Mouse (Mus musculus) megakaryocyte progenitor cell, adult 5-6 weeks (primary cell): Measurements from ENCODE around the gene Rflna. TPM values are rescaled to one million over a fixed set of nuclear protein-coding genes. Genes with fewer than 3 reads are reported as not detected.

ENCODE experiments used
- ATAC-seq: replicated peaks from 2 replicates; pipeline ENCODE4 v1.8.0; 2016; ENCODE audit warnings: mild to moderate bottlenecking, moderate TSS enrichment, inconsistent platforms; ENCODE audit not compliant: poor library complexity
- total RNA-seq, 2 experiments: library from RNA; stranded (forward) in 1 of 2; stranded (reverse) in 1 of 2; fragments of 157-497, 149-512 nt in 1 of 2; fragments of 200-1000 nt in 1 of 2; gene quantifications; 2 replicates each; pipeline versions ENCODE4 v1.2.3 to v1.2.4; 2015 to 2017

Rflna gene
- total RNA-seq, 2 experiments from 2014 or later = not detected

DNA sequence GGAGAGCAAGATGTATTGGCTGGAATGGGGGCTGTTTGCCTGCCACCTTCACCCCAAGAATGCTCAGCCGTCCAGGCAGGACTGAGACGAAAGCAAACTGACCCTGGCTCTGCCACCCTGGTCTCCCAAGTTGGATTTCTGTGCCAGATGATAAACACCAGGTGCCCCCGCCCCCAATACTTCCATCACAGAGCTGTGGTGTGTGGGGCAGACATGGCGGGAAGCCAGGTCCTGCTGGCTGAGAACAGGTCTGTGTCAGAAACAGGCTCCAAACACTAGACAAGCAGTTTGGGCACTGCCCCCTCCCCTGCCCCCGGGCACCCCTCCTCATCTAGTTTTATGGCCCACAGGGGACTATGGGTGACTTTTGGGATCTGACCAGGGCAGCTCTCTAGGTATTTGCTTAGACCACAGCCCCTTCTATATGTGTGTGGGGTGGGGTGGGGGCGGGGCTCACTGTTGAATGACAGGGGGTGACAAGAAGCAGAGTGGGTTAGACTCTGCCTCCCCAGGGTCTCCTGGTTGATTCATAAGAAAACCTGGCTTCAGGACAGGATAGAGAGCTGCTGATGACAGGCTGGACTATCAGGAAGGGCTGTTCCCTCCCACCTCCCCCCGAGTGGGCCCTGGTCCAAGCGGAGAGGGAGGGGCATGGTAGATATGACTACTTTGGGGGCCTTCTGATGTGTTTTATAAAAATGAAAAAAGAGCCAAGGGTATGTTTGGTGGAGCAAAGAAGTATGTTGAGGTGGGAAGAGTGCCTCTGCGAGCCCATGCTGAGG lies 3.0 kb downstream of the Rflna start:
- ATAC-seq = no peak

DNA sequence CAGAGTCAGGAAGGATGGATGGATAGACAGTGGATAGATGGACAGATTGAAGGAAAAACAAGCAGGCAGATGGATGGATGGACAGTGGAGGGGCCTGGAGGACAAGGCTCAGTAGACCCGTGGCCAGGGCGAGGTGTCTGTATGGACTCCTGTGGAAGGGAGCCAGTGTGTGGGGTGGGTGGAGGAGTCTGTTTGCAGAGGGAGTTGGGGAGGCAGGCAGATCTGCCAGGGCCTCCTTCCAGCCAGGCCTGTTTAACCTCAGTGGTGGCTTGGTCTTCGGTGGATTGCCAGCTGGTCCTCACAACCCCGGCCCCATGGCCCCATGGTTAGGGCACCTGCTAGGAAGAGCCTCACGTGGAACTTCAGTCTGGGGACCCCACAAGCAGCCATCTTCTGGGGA lies 3.9 kb downstream of the Rflna start:
- no peak for ATAC-seq

DNA sequence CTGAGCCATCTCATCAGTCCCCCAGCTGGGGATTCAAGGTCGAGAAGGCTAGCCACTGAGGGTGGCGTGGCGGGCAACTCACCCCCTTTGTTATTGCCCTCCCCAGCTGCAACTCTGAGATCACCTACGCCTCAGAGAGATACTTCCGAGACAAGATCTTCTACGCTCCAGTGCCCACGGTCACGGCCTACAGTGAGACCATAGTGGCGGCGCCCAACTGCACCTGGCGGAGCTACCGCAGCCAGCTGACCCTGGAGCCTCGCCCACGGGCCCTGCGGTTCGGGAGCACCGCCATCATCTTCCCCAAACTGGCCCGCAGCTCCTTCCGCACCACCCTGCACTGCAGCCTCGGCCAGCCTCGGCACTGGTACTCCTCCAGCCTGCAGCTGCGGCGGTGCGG lies 8.1 kb downstream of the Rflna start:
- ATAC-seq = no peak

DNA sequence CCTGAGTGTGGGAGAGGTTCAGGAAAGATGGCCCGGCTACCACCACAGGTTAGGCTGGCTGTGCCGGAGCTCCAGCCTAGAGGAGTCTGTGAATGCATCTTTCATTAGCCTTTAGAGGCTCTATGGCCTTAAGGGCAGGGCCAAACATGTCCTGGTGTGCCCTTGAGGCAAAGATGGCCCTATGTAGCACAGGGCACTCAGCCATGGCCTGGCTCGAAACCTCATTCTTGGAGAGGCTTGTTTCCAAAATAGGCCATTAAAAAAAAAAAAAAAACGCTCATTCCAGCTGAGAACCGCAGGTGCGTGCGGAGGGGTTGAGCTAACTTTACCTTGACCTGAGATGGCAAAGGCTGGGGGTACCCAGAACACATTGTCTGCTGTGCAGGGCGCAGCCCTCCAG lies 8.6 kb downstream of the Rflna start:
- no peak for ATAC-seq

DNA sequence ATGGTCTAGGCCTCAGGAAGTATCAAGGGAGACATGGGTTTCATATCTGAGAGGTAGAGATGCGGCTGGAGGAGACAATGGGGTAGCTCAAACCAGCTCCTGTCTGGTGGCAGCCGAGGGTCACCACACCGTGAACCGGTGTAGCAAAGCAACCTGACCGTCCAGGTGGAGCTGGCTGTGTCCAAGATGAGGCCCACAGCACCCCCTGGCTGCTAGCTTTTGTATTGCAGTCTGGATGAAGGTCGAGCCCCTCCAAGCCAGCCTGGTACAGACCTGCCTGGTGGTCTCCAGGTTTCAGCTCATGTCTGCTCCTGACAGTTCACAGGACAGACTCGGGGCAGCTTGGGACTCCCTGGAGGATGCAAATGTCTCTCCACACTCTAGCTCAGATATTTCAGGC lies 11.5 kb downstream of the Rflna start:
- ATAC-seq = peak; percentile 62

DNA sequence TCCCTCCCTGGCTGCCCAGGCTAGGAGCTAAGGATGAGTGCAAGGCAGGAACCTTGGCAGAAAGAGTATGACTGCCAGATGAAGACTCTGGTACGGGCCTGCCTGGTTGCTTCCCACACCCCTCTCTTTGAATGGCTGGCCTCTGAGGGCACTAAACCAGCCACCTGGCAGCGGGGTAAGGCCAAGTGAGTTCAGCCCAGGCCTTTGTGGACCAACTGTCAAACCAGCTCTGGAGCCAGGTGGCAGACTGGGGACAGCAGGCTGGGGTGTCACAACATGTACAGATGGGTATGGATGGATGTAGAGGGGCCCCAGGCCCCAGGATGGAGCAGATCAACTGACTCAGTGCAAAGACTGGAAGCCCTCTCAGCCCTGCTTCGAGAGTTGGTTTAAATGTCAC lies 12.0 kb downstream of the Rflna start:
- ATAC-seq = no peak

DNA sequence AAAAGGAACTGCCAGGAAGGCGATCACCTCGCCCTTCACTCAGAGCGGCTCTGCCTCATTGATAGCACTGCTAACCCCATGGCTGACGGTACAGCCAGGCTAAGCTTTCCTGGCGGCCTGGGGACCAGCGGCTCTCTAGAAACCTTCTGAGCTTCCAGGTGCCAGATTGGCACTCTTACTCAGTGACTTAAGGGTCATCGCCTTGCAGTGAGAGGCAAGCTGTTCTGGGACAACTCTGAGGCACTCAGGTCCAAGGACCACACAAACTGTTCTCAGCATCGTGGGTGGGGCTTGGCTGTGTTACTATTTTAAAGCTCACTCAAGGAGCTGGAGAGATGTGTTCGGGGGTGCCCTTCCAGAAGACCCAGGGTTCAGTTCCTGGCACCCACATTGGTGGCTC lies 12.6 kb downstream of the Rflna start:
- ATAC-seq = no peak

DNA sequence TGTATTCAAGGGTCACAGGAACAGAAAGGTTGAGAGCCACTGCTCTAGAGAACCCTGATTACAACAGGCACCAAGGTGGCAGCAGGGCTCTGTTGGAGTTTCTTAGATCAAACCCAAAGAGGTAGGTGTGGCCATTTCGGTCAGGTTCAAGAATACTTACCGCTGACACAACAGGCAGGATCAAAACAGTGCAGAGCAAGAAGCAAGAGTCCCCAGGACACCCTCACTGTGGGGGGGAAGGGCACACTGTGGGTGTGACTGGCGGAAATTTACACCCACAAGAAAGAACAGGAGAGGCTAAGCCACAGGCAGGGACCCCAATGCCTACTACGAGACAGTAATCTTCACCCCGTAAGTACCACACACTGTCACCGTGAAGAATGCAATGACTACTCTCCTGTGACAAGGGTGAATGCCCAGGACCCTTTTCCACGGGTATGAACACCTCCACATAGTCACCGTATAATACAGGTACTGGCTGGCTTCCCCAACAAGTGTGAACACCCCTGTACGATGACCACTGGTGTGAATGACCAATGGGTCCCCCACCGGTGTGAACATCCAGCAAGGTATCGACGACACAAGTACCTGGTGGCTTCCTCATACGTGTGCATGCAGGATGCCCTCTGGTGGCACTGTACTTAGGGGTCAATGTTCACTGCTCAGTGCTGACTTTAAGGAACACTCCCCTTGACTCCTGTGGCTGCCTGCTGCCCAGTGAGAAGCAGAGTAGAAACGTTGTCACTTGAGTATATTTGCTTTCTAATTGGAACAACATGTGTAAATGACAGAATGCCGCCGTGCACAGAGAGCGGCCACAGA lies 13.6 kb downstream of the Rflna start:
- no peak for ATAC-seq

DNA sequence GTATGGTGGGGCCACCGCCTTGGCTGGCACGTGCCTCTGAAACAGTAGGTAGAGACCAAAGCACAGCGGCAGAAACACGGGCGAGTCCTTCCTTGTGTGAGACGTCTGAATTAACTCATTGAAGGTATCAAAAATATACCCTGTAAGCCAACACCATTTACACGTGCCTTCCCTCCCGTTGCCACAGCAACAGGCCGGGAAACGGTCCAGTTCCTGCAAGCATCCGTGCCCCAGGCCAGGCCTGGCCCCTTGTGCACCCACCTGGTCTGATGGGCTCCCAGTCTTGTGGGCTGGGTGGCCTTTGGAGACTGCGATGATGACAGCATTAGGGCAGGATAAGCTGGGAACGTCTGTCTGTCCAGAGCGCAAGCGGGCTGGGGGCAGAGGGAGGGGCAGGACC lies 14.3 kb downstream of the Rflna start:
- no peak for ATAC-seq

DNA sequence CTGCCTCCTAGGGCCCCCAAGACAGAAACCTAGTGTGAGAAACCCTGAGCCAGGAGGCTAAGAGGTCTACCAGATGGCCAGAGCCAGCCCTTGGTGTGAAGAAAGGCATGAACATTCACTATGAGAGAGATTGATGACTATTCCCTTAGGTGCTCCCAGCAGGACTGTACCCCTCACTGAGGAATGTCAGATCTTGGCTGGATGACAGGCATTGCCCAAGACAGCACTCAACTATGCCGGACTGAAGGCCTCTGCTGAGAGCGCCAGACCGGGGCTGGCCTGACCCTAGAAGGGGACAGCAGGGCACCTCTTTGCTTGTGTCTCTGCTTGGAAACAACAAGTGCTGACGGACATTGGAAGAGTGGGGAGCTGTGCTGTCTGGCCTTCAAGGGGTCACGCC lies 16.1 kb downstream of the Rflna start:
- no peak for ATAC-seq

DNA sequence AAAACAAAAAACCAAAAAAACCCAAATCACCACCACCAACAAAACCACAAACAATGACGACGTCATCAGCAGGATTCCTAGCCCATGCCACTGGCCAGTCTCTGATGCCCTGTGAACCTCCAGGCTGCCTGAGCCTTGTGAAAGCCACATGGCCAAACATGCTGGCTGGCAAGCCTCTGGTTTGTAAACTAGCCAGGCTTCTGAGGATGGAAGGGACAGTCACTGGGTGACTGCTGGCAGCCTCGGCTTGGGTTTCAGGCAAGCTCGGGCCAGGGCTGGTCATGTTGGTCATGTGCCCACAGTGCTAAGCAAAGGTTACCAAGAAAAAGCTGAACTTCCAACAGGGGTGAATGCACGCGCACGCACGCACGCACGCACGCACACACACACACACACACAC lies 18.3 kb downstream of the Rflna start:
- no peak for ATAC-seq

DNA sequence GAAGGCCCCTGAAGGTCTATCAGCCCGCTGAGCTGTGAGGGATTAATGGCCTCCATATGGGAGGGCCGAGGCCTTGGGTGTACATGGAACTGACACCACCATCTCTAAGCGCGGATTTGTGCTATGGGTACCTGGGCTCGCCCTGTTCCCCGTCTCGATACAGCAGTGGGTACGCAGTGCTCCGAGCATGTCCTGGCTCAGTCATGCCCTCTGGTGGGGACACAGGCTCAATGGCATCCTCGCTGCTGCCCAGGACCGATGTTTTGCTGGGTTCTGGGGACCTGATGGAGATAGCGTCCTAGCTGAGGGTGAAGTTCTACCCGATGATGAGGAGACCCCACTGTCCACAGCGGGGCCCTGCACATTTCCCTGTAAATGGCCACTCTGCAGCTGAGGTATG lies 21.0 kb downstream of the Rflna start:
- peak; percentile 60 for ATAC-seq

DNA sequence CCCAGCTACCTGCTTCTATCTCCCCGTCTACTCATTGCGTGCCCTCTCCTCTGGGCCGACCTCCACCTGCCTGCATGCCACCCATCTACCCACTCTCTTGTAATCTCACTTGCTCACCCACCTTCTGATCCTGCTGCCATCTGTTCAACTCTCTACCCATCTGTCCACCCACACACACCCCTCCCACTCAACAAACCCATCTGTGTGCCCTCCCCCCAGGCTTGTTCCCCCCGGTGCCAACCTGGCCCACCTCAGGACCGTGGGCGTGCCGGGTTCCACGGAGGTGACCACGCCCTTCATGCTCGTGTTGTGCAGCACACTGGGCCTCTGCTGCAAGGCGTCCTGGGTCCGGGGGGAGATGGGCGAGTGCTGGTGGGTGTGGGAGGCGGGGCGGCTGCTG lies 25.4 kb downstream of the Rflna start:
- ATAC-seq = no peak

DNA sequence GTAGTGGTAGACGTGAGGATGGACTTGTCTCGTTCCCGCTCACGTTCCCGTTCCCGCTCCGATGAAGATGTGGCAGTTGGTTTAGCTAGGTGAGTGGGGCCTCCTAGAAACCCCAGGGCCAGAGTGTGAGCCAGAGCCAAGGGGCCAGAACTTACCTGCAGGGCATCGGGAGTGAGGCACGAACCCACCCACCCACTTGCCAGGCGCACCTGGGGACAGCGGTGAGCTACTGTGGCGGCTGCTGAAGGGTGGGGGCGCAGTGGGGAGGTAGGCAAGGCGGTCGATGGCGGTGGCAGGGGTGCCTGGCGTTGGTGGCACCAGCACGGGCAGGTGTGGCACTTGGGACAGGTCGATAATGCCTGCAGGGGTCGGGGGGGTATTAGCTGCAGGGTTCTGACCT lies 25.9 kb downstream of the Rflna start:
- ATAC-seq = no peak

DNA sequence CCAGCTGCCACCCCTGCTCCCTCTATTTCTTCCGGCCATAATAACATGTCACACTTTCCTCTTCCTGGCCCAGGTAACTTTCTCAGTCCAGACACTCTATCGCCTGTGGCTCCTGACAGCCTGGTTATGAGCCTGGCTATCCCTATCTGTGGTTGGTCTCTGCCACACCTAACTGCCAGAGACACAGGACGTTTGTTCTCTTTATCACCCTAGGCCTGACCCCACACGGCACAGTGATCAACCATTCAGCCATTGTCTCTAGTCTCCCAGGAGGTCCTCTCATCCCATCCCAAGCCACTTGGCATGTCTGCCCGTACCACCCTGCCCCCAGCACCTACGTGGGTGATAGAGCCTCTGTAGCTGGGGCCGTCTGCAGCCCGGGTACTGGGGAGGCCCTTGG lies 33.5 kb downstream of the Rflna start:
- ATAC-seq = peak; percentile 68

DNA sequence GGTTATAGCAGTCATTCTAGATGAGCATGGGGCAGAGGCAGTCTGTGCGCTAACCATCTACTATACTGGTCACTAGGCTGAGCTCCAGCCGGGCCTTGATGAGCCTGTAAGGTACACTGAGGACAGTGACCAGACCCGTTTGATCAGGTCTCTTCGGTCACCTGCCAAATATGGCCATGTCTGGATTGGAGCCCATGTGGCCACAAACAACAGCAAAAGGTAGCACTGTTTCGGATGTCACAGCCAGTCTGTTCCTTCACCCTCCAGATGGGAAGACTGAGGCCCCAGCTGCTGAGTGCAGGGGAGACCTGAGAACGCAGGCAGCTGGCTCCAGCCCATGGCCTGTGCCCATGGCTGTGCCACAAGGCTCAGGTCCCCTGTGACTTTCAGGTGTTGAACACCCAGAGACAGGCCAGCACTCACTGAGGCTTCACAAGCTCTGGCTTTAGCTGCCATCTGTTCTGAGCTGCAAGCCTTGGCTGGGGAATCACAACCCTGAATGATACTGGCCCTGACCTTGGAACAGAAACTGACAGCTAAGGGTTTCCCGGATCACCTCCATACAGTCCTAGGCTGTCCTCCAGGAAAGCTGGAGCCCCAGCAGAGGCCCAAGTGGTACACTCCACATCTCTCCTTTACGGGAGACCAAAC lies 36.5 kb downstream of the Rflna start:
- ATAC-seq = no peak

DNA sequence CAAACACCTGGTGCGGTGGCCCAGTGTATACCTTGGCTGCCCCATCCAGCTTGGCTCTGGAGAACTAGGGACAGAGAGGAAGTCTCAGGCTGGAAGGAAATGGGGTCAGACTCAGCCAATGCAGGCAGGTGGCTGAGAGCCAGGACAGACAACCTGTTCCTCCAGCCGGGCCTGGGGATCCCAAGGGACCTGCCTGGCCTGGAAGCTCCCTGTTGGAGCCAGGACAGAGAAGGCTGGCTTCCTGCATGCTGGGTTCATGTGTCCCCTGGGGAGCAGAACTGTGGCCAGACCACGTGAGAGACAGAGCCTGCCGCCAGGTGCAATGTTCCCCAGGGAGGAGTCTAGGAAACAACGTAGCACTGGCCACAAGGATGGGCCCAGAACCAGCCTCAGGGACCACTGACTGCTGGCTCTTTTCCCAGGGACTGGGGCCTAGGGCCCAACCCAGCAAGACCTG lies 37.1 kb downstream of the Rflna start:
- no peak for ATAC-seq

DNA sequence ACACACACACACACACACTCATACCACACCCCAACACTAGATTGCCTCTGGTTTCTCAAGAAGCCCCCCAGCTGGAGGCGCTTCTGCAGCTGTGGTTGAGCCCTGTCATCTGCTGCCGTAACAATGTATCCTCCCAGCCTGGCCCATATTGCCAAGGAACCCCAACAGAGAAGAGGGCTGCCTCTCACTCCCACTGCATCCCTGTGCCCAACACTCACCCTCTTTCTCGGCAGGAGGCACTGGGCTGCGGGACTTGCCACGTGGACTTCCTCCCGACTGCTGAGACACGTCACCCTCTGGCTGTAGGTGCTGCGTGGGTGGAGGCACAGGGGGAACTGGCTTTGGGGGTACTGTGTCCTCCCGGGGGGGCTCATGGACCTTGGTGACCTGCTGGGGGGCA lies 38.6 kb downstream of the Rflna start:
- no peak for ATAC-seq

DNA sequence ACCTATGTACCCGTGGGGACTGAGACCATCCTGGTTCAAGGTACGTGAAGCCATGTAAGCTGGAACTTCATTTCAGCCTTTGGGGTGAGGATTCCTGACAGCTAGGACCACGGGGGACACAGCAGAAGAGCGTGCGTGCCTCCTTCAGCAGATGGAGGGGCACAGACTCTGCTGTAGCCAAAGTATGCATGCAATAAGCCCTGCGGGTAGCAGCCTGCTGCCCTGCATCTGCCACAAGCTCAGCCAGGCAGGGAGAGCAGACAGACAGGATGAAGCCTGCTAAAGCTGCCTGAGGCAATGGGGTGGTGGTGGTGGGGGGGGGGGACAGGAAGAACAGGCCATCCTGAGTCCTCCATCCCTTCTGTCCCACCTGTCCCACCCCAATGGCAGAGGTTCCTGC lies 40.4 kb downstream of the Rflna start:
- no peak for ATAC-seq

DNA sequence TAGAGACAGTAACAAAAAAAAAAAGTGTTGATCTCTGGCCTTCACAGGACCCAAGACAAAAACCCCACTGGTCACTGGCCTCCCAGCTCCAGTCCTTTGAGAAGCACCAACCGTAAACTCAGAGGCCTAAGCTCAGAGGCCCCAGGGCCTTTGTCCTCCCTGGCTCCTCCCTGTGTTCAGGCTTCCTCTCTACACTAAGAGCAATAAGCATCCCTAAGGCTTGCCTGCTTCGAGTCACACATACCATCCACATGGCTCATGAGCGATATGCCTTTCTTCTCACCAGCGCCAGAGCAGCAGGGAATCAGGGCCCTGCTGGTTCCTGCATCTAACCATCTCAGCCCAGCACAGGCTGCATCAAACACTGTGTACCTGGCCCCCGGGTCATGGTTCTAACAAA lies 42.2 kb downstream of the Rflna start:
- ATAC-seq = no peak

DNA sequence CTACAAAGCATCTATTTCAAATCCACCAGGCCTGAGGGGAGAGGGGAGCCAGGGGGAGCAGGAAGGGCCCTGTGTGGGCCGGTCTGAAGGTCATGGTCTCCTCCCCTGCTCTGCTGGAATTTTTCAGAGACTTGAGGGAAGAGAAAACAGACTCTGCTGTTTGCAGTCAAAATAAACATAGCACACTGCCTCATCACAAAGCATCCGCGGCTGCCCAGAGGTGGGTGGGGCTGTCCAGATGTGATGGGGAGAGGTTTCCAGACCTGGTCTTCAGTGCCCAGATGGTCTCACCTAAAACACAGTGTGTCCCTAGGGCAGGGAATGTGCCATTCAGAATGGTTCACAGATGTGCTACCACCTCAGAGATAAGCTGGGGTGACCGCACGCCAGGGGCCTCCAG lies 43.4 kb downstream of the Rflna start:
- ATAC-seq = no peak

DNA sequence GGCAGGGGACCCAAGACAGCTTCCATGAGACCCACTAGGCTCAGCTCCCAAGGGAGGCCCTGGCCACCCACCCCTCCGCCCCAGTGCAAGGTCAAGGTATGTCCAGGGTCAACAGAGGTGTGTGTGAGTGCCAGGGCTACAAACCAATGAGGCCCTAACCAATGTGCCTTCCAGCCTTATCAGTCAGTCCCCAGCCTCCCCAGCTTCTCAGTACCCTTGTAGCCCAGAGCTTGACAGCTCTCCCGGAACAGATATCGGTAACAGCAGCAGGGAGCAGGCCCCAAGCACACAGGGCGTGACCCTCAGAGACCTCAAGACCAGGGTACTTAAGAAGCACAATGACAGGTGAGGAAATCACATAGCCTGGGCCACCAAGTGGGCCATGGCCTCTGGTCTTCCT lies 46.5 kb downstream of the Rflna start:
- ATAC-seq = no peak
